Mouse (Mus musculus) intestine, postnatal 0 days (tissue): ENCODE results near the gene Olfr1023. TPM values are rescaled to one million over a fixed set of nuclear protein-coding genes. Genes with fewer than 3 reads are reported as not detected.

Experiments
- ATAC-seq: fragments of 200-750 bp; cut with Nextera tagmentation; 2 replicates; pipeline ENCODE4 v1.8.0; 2017; ENCODE audit warnings: mild to moderate bottlenecking, moderate TSS enrichment, moderate library complexity
- H3K27ac ChIP-seq: fragments of 300-500 bp; sonication (generic); 2 replicates; pipeline ENCODE4 v1.5.1; 2014; ENCODE audit warnings: mild to moderate bottlenecking, low read depth, low read length, moderate library complexity
- H3K27me3 ChIP-seq: fragments of 300-500 bp; sonication (generic); replicated peaks from 2 replicates; pipeline ENCODE4 v1.6.1; 2014; ENCODE audit warnings: low read length, mixed read lengths; ENCODE audit not compliant: control insufficient read depth, insufficient read depth
- H3K36me3 ChIP-seq: fragments of 300-500 bp; sonication (generic); 2 replicates; pipeline ENCODE4 v1.6.1; 2014; ENCODE audit warnings: mild to moderate bottlenecking, moderate library complexity; ENCODE audit not compliant: control insufficient read depth, insufficient read depth
- H3K4me1 ChIP-seq: fragments of 300-500 bp; sonication (generic); replicated peaks from 2 replicates; pipeline ENCODE4 v1.6.1; 2014; ENCODE audit warnings: antibody characterized with exemption, low read length, mixed read lengths; ENCODE audit not compliant: control insufficient read depth, insufficient read depth
- H3K4me2 ChIP-seq: fragments of 300-500 bp; sonication (generic); replicated peaks from 2 replicates; pipeline ENCODE4 v1.6.1; 2014; ENCODE audit warnings: low read depth, mild to moderate bottlenecking, moderate library complexity
- H3K4me3 ChIP-seq: fragments of 300-500 bp; sonication (generic); 2 replicates; pipeline ENCODE4 v1.5.1; 2014; ENCODE audit warnings: low read depth, low read length
- H3K9ac ChIP-seq: fragments of 300-500 bp; sonication (generic); 2 replicates; pipeline ENCODE4 v1.6.1; 2014; ENCODE audit warnings: mild to moderate bottlenecking, low read depth, low read length
- H3K9me3 ChIP-seq: fragments of 300-500 bp; sonication (generic); 2 replicates; pipeline ENCODE4 v1.6.1; 2016; ENCODE audit warnings: mixed run types; ENCODE audit not compliant: control insufficient read depth
- CTCF ChIP-seq: sonication (generic); IDR thresholded peaks from 2 replicates; pipeline ENCODE4 v1.5.1; 2016; ENCODE audit warnings: low read depth, mild to moderate bottlenecking, control low read depth, antibody characterized with exemption, moderate library complexity
- WGBS: fragments of 180-500 bp; shearing (Covaris S2); extraction: QIAGEN DNeasy Blood & Tissue Kit; methylation state at CpG from one replicate; pipeline ENCODE4 v1.1.7; 2014; 5-methylcytosine and 5-hydroxymethylcytosine counted together
- polyA plus RNA-seq: library from polyadenylated mRNA; unstranded; fragments of >200 nt; fragmentation: Nextera tagmentation; extraction: Ambion mirVana; gene quantifications from 2 replicates; pipeline ENCODE4 v1.2.1, GENCODE M21; 2015

The Olfr1023 gene
- polyA plus RNA-seq, 1 experiment from 2014 or later: not detected

GRCm38 (mm10) chr2:85914893-85915292 is 29.5 kb downstream of the Olfr1023 start, which contains the start of gene Olfr1025-ps1:
Gene Olfr1025-ps1, plus strand, starts transcription at chr2:85915193.
- no peaks in the 10 kb centered on the region for H3K36me3 ChIP-seq
- H3K4me3 ChIP-seq: no peak within 1 kb of the TSS
- H3K4me2 ChIP-seq: no peak within 1 kb of the TSS
- no peak within 1 kb of the TSS for H3K9ac ChIP-seq
- H3K9me3 ChIP-seq: no peaks in the 10 kb centered on the region
- no peak for TF ChIP-seq CTCF
- ATAC-seq: no peak
- no peaks in the 10 kb centered on the region for H3K4me1 ChIP-seq
- no peaks in the 10 kb centered on the region for H3K27me3 ChIP-seq
- 48% methylated on average over 1 of the region's 1 CpGs for WGBS
- no peak within 1 kb of the TSS for H3K27ac ChIP-seq

GRCm38 (mm10) chr2:85921258-85921657 is 35.8 kb downstream of the Olfr1023 start, which contains the start of gene Olfr1026:
Gene Olfr1026, plus strand, starts transcription at chr2:85921558.
- Histone ChIP-seq H3K4me3 (no peak within 1 kb of the TSS), H3K36me3 (no peaks in the 10 kb centered on the region), H3K27ac (no peak within 1 kb of the TSS), H3K9ac (no peak within 1 kb of the TSS), H3K4me1 (no peaks in the 10 kb centered on the region), H3K9me3 (no peaks in the 10 kb centered on the region), H3K27me3 (no peaks in the 10 kb centered on the region), H3K4me2 (no peak within 1 kb of the TSS)
- ATAC-seq: no peak
- no peak for TF ChIP-seq CTCF
- WGBS: 88% methylated on average over 3 of the region's 3 CpGs

Other genes with a start within 250 kb of the Olfr1023 start
- not detected in 2 replicates for gene Olfr1002, start 234.9 kb upstream of the Olfr1023 start, polyA plus RNA-seq
- not detected in 2 replicates for gene Olfr154, start 221.2 kb upstream of the Olfr1023 start, polyA plus RNA-seq
- gene Olfr1006, start 206.9 kb upstream of the Olfr1023 start, polyA plus RNA-seq: not detected in 2 replicates
- not detected in 2 replicates for gene Olfr1008, start 196.2 kb upstream of the Olfr1023 start, polyA plus RNA-seq
- not detected in 2 replicates for gene Olfr1009, start 170.2 kb upstream of the Olfr1023 start, polyA plus RNA-seq
- not detected in 2 replicates for gene Olfr1012, start 122.9 kb upstream of the Olfr1023 start, polyA plus RNA-seq
- not detected in 2 replicates for gene Olfr1013, start 118.5 kb upstream of the Olfr1023 start, polyA plus RNA-seq
- not detected in 2 replicates for gene Olfr1014, start 112.9 kb upstream of the Olfr1023 start, polyA plus RNA-seq
- not detected in 2 replicates for gene Olfr1015, start 103.6 kb upstream of the Olfr1023 start, polyA plus RNA-seq
- not detected in 2 replicates for gene Olfr1016, start 83.1 kb upstream of the Olfr1023 start, polyA plus RNA-seq
- gene Olfr1018, start 67.2 kb upstream of the Olfr1023 start, polyA plus RNA-seq: not detected in 2 replicates
- gene Olfr1019, start 40.2 kb upstream of the Olfr1023 start, polyA plus RNA-seq: not detected in 2 replicates
- not detected in 2 replicates for gene Olfr1020, start 38.6 kb upstream of the Olfr1023 start, polyA plus RNA-seq
- gene Olfr1022, start 17.0 kb upstream of the Olfr1023 start, polyA plus RNA-seq: not detected in 2 replicates
- gene Olfr1024, start 19.4 kb downstream of the Olfr1023 start, polyA plus RNA-seq: not detected in 2 replicates
- gene Olfr1025-ps1, start 29.6 kb downstream of the Olfr1023 start, polyA plus RNA-seq: not detected in 2 replicates
- not detected in 2 replicates for gene Olfr1026, start 35.9 kb downstream of the Olfr1023 start, polyA plus RNA-seq
- gene Olfr1028, start 64.8 kb downstream of the Olfr1023 start, polyA plus RNA-seq: not detected in 2 replicates
- gene Olfr1029, start 88.3 kb downstream of the Olfr1023 start, polyA plus RNA-seq: not detected in 2 replicates
- not detected in 2 replicates for gene Olfr1030, start 93.6 kb downstream of the Olfr1023 start, polyA plus RNA-seq
- gene Olfr1031, start 104.7 kb downstream of the Olfr1023 start, polyA plus RNA-seq: not detected in 2 replicates
- gene Olfr1032, start 119.9 kb downstream of the Olfr1023 start, polyA plus RNA-seq: not detected in 2 replicates
- gene Olfr1033, start 135.0 kb downstream of the Olfr1023 start, polyA plus RNA-seq: 1.3 and 1.5 TPM in 2 replicates
- 0.03 TPM in 1 of 2 replicates, not detected in the other for gene Olfr1034, start 160.2 kb downstream of the Olfr1023 start, polyA plus RNA-seq
- gene Olfr1036, start 188.4 kb downstream of the Olfr1023 start, polyA plus RNA-seq: not detected in 2 replicates
- not detected in 2 replicates for gene Olfr1037, start 201.7 kb downstream of the Olfr1023 start, polyA plus RNA-seq